18 mouse cellular contexts compared by ENCODE assay signal in the genomic region with DNA sequence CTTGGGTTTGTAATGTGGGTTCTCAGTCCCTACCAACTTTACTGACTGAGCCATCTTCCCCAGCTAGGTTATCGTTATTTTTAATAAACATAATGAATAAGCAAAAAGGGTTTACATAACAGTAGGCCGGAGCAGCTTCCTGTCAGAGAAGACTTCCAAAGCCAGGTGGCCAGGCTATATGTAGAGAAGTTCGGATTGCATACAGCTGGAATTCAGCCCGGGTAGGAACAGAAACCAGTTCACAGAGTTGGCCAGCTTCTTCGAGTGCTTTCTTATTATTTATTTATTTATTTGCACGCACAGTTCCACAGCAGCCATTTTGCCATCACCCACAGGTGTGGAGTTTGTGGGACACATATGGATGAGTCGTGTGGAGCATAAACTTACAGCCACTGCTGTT. TPM values are rescaled to one million over a fixed set of nuclear protein-coding genes. Genes with fewer than 3 reads are reported as not detected.
DNase-seq lines count a peak whose midpoint lies in the region; ATAC-seq and TF ChIP-seq lines count a peak whose summit lies in the region.
"Had no signal": no experiment of that assay in that cellular context is flagged by ENCODE, and none has a peak within 500 bp of the region (broad histone marks: within the 10 kb centered on the region; RNA-seq: fewer than 3 reads in every experiment).

No protein-coding gene starts in this region.

- H3K27ac ChIP-seq in gastrocnemius, adult 2 months = peak overlapping the region; percentile 77
- peak overlapping the region; percentile 36; the same call in 1 of the 2 replicates for H3K27ac ChIP-seq in lung, embryonic 16.5 days (ENCODE audit: low read length)
- H3K27ac ChIP-seq in limb, embryonic 12.5 days = peak overlapping the region; percentile 80; the same call in 1 of the 2 replicates
- H3K27ac ChIP-seq in stomach, embryonic 15.5 days = peak overlapping the region; percentile 87
- no peak overlapping the region for H3K27ac ChIP-seq in midbrain, embryonic 10.5 days (replicated peaks)
- H3K27ac ChIP-seq: forebrain, embryonic 10.5 days; heart, embryonic 15.5 days; hindbrain, embryonic 13.5 days; macrophage; midbrain, embryonic 15.5 days had no signal

- peaks cover 36% of the 10 kb centered on the region for H3K36me3 ChIP-seq in lung, embryonic 16.5 days (ENCODE audit: control insufficient read depth, insufficient read depth, low read length)
- peaks cover 74% of the 10 kb centered on the region for H3K36me3 ChIP-seq in limb, embryonic 12.5 days
- peaks cover 22% of the 10 kb centered on the region for H3K36me3 ChIP-seq in stomach, embryonic 15.5 days
- H3K36me3 ChIP-seq in midbrain, embryonic 10.5 days = no peaks in the 10 kb centered on the region
- H3K36me3 ChIP-seq: hindbrain, embryonic 13.5 days; midbrain, embryonic 15.5 days had no signal

- H3K4me3 ChIP-seq in gastrocnemius, adult 2 months = no peak overlapping the region
- H3K4me3 ChIP-seq in lung, embryonic 16.5 days (ENCODE audit: low read length) = no peak overlapping the region
- no peak overlapping the region for H3K4me3 ChIP-seq in limb, embryonic 12.5 days (replicated peaks)
- H3K4me3 ChIP-seq in stomach, embryonic 15.5 days (replicated peaks) = no peak overlapping the region
- no peak overlapping the region for H3K4me3 ChIP-seq in midbrain, embryonic 10.5 days
- H3K4me3 ChIP-seq: forebrain, embryonic 10.5 days; heart, embryonic 15.5 days; hindbrain, embryonic 13.5 days; midbrain, embryonic 15.5 days had no signal

- H3K4me1 ChIP-seq in lung, embryonic 16.5 days (replicated peaks; ENCODE audit: control insufficient read depth, insufficient read depth, low read length) = peaks cover 23% of the 10 kb centered on the region
- H3K4me1 ChIP-seq in limb, embryonic 12.5 days (replicated peaks) = peaks cover 33% of the 10 kb centered on the region
- peaks cover 19% of the 10 kb centered on the region for H3K4me1 ChIP-seq in stomach, embryonic 15.5 days
- no peaks in the 10 kb centered on the region for H3K4me1 ChIP-seq in midbrain, embryonic 10.5 days
- H3K4me1 ChIP-seq: midbrain, embryonic 15.5 days had no signal

- H3K4me2 ChIP-seq in lung, embryonic 16.5 days (ENCODE audit: low read depth, low read length) = no peak overlapping the region
- no peak overlapping the region for H3K4me2 ChIP-seq in limb, embryonic 12.5 days
- H3K4me2 ChIP-seq in stomach, embryonic 15.5 days = no peak overlapping the region
- H3K4me2 ChIP-seq: heart, embryonic 15.5 days; hindbrain, embryonic 13.5 days; liver, embryonic 11.5 days; midbrain, embryonic 15.5 days had no signal

- ATAC-seq in lung, embryonic 16.5 days (ENCODE audit: low read depth) = 0 out of 2 replicates have a peak, but pooled peaks have one; percentile 3
- ATAC-seq in limb, embryonic 12.5 days (ENCODE audit: insufficient number of reproducible peaks, insufficient read depth, low FRiP score, low TSS enrichment, low read depth) = no peak
- ATAC-seq in stomach, embryonic 15.5 days (ENCODE audit: insufficient read depth, low FRiP score, low read depth) = no peak
- ATAC-seq: midbrain, embryonic 15.5 days had no signal

- H3K9ac ChIP-seq in lung, embryonic 16.5 days (ENCODE audit: low read length) = no peak overlapping the region
- no peak overlapping the region for H3K9ac ChIP-seq in limb, embryonic 12.5 days (replicated peaks)
- H3K9ac ChIP-seq in stomach, embryonic 15.5 days = no peak overlapping the region
- H3K9ac ChIP-seq: heart, embryonic 15.5 days; hindbrain, embryonic 13.5 days; midbrain, embryonic 15.5 days had no signal

- no peaks in the 10 kb centered on the region for H3K9me3 ChIP-seq in lung, embryonic 16.5 days (ENCODE audit: control insufficient read depth, low read length)
- no peaks in the 10 kb centered on the region for H3K9me3 ChIP-seq in limb, embryonic 12.5 days
- H3K9me3 ChIP-seq in stomach, embryonic 15.5 days = no peaks in the 10 kb centered on the region
- H3K9me3 ChIP-seq in midbrain, embryonic 10.5 days (replicated peaks) = no peaks in the 10 kb centered on the region
- H3K9me3 ChIP-seq: forebrain, embryonic 10.5 days; heart, embryonic 15.5 days; hindbrain, embryonic 13.5 days; midbrain, embryonic 15.5 days had no signal

- peak; percentile 50 for DNase-seq in gastrocnemius, adult 2 months
- DNase-seq in gastrocnemius, postnatal 14 days = no peak
- DNase-seq in lung, postnatal 10 days = no peak
- no peak for DNase-seq in midbrain, embryonic 10.5 days (ENCODE audit: low spot score)
- no peak for DNase-seq in ovary, adult 18-20 months (ENCODE audit: low spot score)
- DNase-seq: adrenal gland, postnatal 25 days; cerebellum, postnatal 10 days; kidney, adult 2 months; kidney, postnatal 4 days had no signal

- WGBS in lung, embryonic 16.5 days = 53% methylated on average over 7 of the region's 7 CpGs
- WGBS in limb, embryonic 12.5 days = 75% methylated on average over 7 of the region's 7 CpGs
- 61% methylated on average over 7 of the region's 7 CpGs for WGBS in stomach, embryonic 15.5 days
- 92% methylated on average over 7 of the region's 7 CpGs for WGBS in midbrain, embryonic 10.5 days

- TF ChIP-seq CTCF in gastrocnemius, adult 2 months (IDR thresholded peaks at IDR 0.05) = no peak

- intact Hi-C loops in gastrocnemius, adult 2 months (cut with DNase I) = loop anchor here (5.0 kb wide), 1 partner anchor 51 kb away; no protein-coding TSS in a partner anchor
- intact Hi-C loops in gastrocnemius, postnatal 14 days (cut with DNase I; ENCODE audit: low total_unique reads) = no loop called here

- H3K27me3 ChIP-seq in lung, embryonic 16.5 days (ENCODE audit: control insufficient read depth, insufficient read depth, low read depth, low read length) = no peaks in the 10 kb centered on the region
- no peaks in the 10 kb centered on the region for H3K27me3 ChIP-seq in limb, embryonic 12.5 days
- H3K27me3 ChIP-seq in stomach, embryonic 15.5 days (replicated peaks) = no peaks in the 10 kb centered on the region
- H3K27me3 ChIP-seq in midbrain, embryonic 10.5 days (ENCODE audit: low read depth, poor library complexity, severe bottlenecking) = no peaks in the 10 kb centered on the region
- H3K27me3 ChIP-seq: heart, embryonic 15.5 days; hindbrain, embryonic 13.5 days; midbrain, embryonic 15.5 days had no signal

RNA-seq across cellular contexts. Expression of a gene that starts 53.7 kb away (rescaled TPM):
- total RNA-seq in gastrocnemius, adult 2 months (2021) = 10 to 100 TPM; 18.4 to 23.5 TPM
- 10 to 100 TPM; 29.9 to 36.5 TPM for total RNA-seq in gastrocnemius, postnatal 14 days (2021)
- 58.0 and 58.2 TPM in 2 replicates for polyA plus RNA-seq in lung, embryonic 16.5 days (2015; fragmentation: Nextera tagmentation; extraction: Ambion mirVana)
- polyA plus RNA-seq in limb, embryonic 12.5 days (2016; fragmentation: Nextera tagmentation; extraction: Ambion mirVana) = 25.3 and 28.6 TPM in 2 replicates
- 30.8 and 32.6 TPM in 2 replicates for polyA plus RNA-seq in stomach, embryonic 15.5 days (2015; fragmentation: Nextera tagmentation; extraction: Ambion mirVana)
- 7.2 and 8.5 TPM in 2 replicates for polyA plus RNA-seq in midbrain, embryonic 10.5 days (2016; fragmentation: Nextera tagmentation; extraction: Ambion mirVana)
